Comparison of ENCODE assay signal across 15 mouse cellular contexts in the genomic region with DNA sequence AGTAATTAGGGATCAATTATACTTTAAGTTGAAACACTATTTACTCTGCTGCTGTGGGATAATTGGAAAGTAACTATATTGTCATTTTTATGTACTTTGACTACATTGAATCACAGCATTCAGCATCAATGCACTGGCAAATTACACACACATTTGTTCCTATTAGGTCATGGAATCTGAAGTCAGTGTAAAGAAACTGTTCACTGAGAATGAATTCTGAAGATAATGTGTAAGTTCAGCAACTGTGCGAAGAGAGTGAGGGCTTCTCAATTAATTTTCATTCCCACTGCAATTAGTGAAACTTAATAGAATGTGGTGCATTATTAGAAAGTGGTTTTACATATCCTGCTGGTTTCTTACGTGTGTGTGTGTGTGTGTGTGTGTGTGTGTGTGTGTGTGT.
"Had no signal": no experiment of that assay in that cellular context is flagged by ENCODE, and none has a peak within 500 bp of the region (broad histone marks: within the 10 kb centered on the region; RNA-seq: fewer than 3 reads in every experiment).

No protein-coding gene starts in this region.

- H3K9me3 ChIP-seq: kidney, embryonic 15.5 days; limb, embryonic 10.5 days; liver, embryonic 15.5 days; midbrain, embryonic 10.5 days had no signal

- ATAC-seq: lung, postnatal 0 days had no signal

- H3K4me1 ChIP-seq: kidney, embryonic 15.5 days; limb, embryonic 10.5 days; liver, embryonic 15.5 days had no signal

- DNase-seq: kidney, postnatal 14 days; lung, adult 2 months; lung, postnatal 36 days; midbrain, embryonic 14.5 days; right cerebral cortex, postnatal 4 days; spleen, adult 18-20 months; thymus, adult 18-20 months; thymus, postnatal 25 days had no signal

- H3K27ac ChIP-seq: kidney, embryonic 15.5 days; left cerebral cortex, adult 2 months; limb, embryonic 10.5 days; liver, embryonic 15.5 days; midbrain, embryonic 10.5 days had no signal

- H3K36me3 ChIP-seq: kidney, embryonic 15.5 days; limb, embryonic 10.5 days; liver, embryonic 15.5 days; midbrain, embryonic 10.5 days had no signal

- H3K4me3 ChIP-seq: kidney, embryonic 15.5 days; left cerebral cortex, adult 2 months; limb, embryonic 10.5 days; liver, embryonic 15.5 days; midbrain, embryonic 10.5 days had no signal

- H3K4me2 ChIP-seq: kidney, embryonic 15.5 days; liver, embryonic 11.5 days; liver, embryonic 15.5 days had no signal

- H3K27me3 ChIP-seq: kidney, embryonic 15.5 days; liver, embryonic 15.5 days had no signal

- H3K9ac ChIP-seq: kidney, embryonic 15.5 days; liver, embryonic 15.5 days had no signal
